Mouse (Mus musculus) CH12.LX (cell line): ENCODE measurements around the gene Sapcd2.

Experiments
- CTCF ChIP-seq, 2 experiments: IDR thresholded peaks in 1 of 2; conservative IDR thresholded peaks in 1 of 2; 2 replicates each; pipeline ENCODE4 v1.5.1; 2011 to 2012; ENCODE audit warnings: low read depth in 2 of 2, low read length in 2 of 2, improper control_type of control experiment in 1 of 2, inconsistent platforms in 1 of 2, mild to moderate bottlenecking in 1 of 2, moderate library complexity in 1 of 2
- MAX ChIP-seq: IDR thresholded peaks from 2 replicates; pipeline ENCODE4 v1.6.1; 2011; ENCODE audit warnings: low read length, improper control_type of control experiment
- POLR2A ChIP-seq: IDR thresholded peaks from 2 replicates; pipeline ENCODE4 v1.6.1; 2011; ENCODE audit warnings: low read depth, mild to moderate bottlenecking, improper control_type of control experiment, low read length
- SMC3 ChIP-seq: IDR thresholded peaks from 2 replicates; pipeline ENCODE4 v1.6.1; 2011; ENCODE audit warnings: low read depth, low read length, improper control_type of control experiment
- TCF12 ChIP-seq: IDR thresholded peaks from 2 replicates; pipeline ENCODE4 v1.6.1; 2014; ENCODE audit warnings: low read depth, mild to moderate bottlenecking, inconsistent platforms, low read length, improper control_type of control experiment

DNA sequence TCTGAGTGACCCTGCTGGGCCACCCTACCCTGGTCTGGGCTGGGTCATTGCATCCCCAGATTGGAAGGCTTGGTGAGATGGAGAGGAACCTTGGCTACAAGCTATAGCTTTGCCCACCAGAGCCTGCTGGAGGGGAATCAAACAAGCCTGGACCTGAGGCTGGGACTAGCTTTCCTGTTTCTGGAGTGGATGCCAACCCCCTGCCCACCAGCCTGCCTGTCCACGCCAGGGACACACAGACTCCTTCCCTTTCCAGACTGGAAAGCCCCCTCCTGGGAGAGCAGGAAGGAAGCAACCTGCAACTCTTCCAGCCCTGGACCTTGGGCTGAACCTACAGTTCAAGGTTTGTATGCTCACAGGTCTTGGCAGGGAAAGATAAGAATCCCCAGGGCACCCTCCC, 51.5 kb downstream of the Sapcd2 start:
- TF ChIP-seq CTCF (conservative IDR thresholded peaks at IDR 0.05 in 1 of 2, IDR thresholded peaks at IDR 0.05 in 1 of 2; ENCODE audit: low read depth in 2 of 2, low read length in 2 of 2) (no peak), POLR2A (no peak), TCF12 (no peak), MAX (no peak), SMC3 (no peak)
